ENCODE assay signal across 7 mouse cellular contexts in genomic region chr10:6417336-6418105, GRCm38 (mm10).
A peak's percentile ranks its signal among the peaks of the same experiment; 100 is the strongest.
DNase-seq lines count a peak whose midpoint lies in the region; ATAC-seq lines count a peak whose summit lies in the region.
"Not testable (repeated sequence)": the region's sequence is repeated elsewhere in the genome, so short reads cannot be mapped to it uniquely, and the experiment has no call there.

No protein-coding gene starts in this region.

- ATAC-seq in heart, embryonic 13.5 days (ENCODE audit: extremely low read depth, insufficient number of reproducible peaks, low FRiP score, low TSS enrichment): not testable (repeated sequence)

- H3K4me2 ChIP-seq in heart, embryonic 13.5 days: peak overlapping the region; percentile 33

- DNase-seq in ES-E14 (ENCODE audit: low read depth, low spot score): not testable (repeated sequence)
- peak; percentile 66 to 73 for DNase-seq in heart, adult 18-20 months
- DNase-seq in heart, postnatal 10 days: peak; percentile 41 to 57
- DNase-seq in kidney, adult 11 months: peak; percentile 76
- peak; percentile 6 for DNase-seq in kidney, postnatal 10 days
- peak; percentile 4 for DNase-seq in lung, postnatal 36 days

- in situ Hi-C loops in ES-E14 (cut with MboI; ENCODE audit: low sequenced_read_pairs in 2 of 2, unreplicated experiment in 2 of 2): not testable (repeated sequence)

- H3K9ac ChIP-seq in ES-E14 (ENCODE audit: insufficient read depth, low read depth, low read length, poor library complexity, severe bottlenecking); heart, embryonic 13.5 days: not testable (repeated sequence)

- H3K9me3 ChIP-seq in ES-E14 (ENCODE audit: control insufficient read depth, insufficient read depth, low read depth, low read length); heart, embryonic 13.5 days: not testable (repeated sequence)

- not testable (repeated sequence) for H3K4me3 ChIP-seq in ES-E14 (ENCODE audit: insufficient read depth in 1 of 2, low read depth in 1 of 2, low read length in 2 of 2, poor library complexity in 1 of 2, severe bottlenecking in 1 of 2); heart, embryonic 13.5 days

- H3K4me1 ChIP-seq in ES-E14 (ENCODE audit: control insufficient read depth in 2 of 2, insufficient read depth in 2 of 2, low read length in 2 of 2, poor library complexity in 1 of 2); heart, embryonic 13.5 days: not testable (repeated sequence)

- 66% methylated on average over 12 of the region's 12 CpGs for WGBS in heart, embryonic 13.5 days

- intact Hi-C loops in heart, postnatal 10 days (cut with DNase I): loop anchor here (5.0 kb wide), 1 partner anchor 65 kb away; no protein-coding TSS in a partner anchor

- H3K27me3 ChIP-seq in heart, embryonic 13.5 days (replicated peaks): not testable (repeated sequence)

- H3K36me3 ChIP-seq in ES-E14 (ENCODE audit: control insufficient read depth, insufficient read depth, low read length, poor library complexity, severe bottlenecking); heart, embryonic 13.5 days: not testable (repeated sequence)

- 0 out of 2 replicates have a peak overlapping the region, but pooled peaks have one; percentile 47 for H3K27ac ChIP-seq in ES-E14 (ENCODE audit: insufficient read depth, low read depth, low read length, poor library complexity, severe bottlenecking)
- H3K27ac ChIP-seq in heart, embryonic 13.5 days (replicated peaks): peak overlapping the region; percentile 56; the same call in 1 of the 2 replicates
